Mouse (Mus musculus) MEL (cell line): ENCODE results near the gene Nfia. TPM values are rescaled to one million over a fixed set of nuclear protein-coding genes. Genes with fewer than 3 reads are reported as not detected.

Source experiments
- DNase-seq: peaks from one replicate; pipeline ENCODE4 v3.0.0; 2011; ENCODE audit warnings: low read depth, low spot score
- H3K27ac ChIP-seq: 2 replicates; pipeline ENCODE4 v1.5.1; 2012; ENCODE audit warnings: low read depth, mild to moderate bottlenecking, control low read depth, low read length, moderate library complexity; ENCODE audit not compliant: control insufficient read depth
- H3K27me3 ChIP-seq, 2 experiments: fragments of 150-350 bp in 1 of 2; sonication (generic) in 1 of 2; 2 replicates each; pipeline ENCODE4 v1.6.1; 2012; ENCODE audit warnings: low read length in 2 of 2, mild to moderate bottlenecking in 2 of 2, improper control_type of control experiment in 1 of 2, moderate library complexity in 1 of 2; ENCODE audit not compliant: insufficient read depth in 2 of 2, control insufficient read depth in 1 of 2
- H3K36me3 ChIP-seq, 2 experiments: 2 replicates each; pipeline ENCODE4 v1.6.1; 2012 to 2014; ENCODE audit warnings: low read length in 2 of 2, improper control_type of control experiment in 1 of 2, inconsistent platforms in 1 of 2, mild to moderate bottlenecking in 1 of 2; ENCODE audit not compliant: insufficient read depth in 2 of 2, control insufficient read depth in 1 of 2
- H3K4me1 ChIP-seq, 2 experiments: fragments of 150-350 bp in 1 of 2; sonication (generic) in 1 of 2; 2 replicates each; pipeline ENCODE4 v1.6.1; 2012; ENCODE audit warnings: low read length in 2 of 2, improper control_type of control experiment in 1 of 2, mild to moderate bottlenecking in 1 of 2; ENCODE audit not compliant: insufficient read depth in 2 of 2, control insufficient read depth in 1 of 2
- H3K4me3 ChIP-seq, 2 experiments: fragments of 150-350 bp in 1 of 2; sonication (generic) in 1 of 2; 2 replicates each; pipeline ENCODE4 v1.5.1; 2012; ENCODE audit warnings: low read depth in 2 of 2, low read length in 2 of 2, mild to moderate bottlenecking in 2 of 2, moderate library complexity in 2 of 2, control low read depth in 1 of 2, improper control_type of control experiment in 1 of 2; ENCODE audit not compliant: control insufficient read depth in 1 of 2, insufficient read depth in 1 of 2
- H3K79me2 ChIP-seq: 2 replicates; pipeline ENCODE4 v1.6.1; 2012; ENCODE audit warnings: mild to moderate bottlenecking, low read length, moderate library complexity; ENCODE audit not compliant: control insufficient read depth, poor library complexity, insufficient read depth
- H3K9ac ChIP-seq: 2 replicates; pipeline ENCODE4 v1.6.1; 2012; ENCODE audit warnings: low read depth, mild to moderate bottlenecking, control low read depth, low read length, moderate library complexity; ENCODE audit not compliant: control insufficient read depth, poor library complexity, severe bottlenecking
- H3K9me3 ChIP-seq: fragments of 150-350 bp; sonication (generic); replicated peaks from 2 replicates; pipeline ENCODE4 v1.6.1; 2012; ENCODE audit warnings: mild to moderate bottlenecking, low read length, improper control_type of control experiment, moderate library complexity; ENCODE audit not compliant: insufficient read depth
- BHLHE40 ChIP-seq: IDR thresholded peaks from 2 replicates; pipeline ENCODE4 v1.6.1; 2012; ENCODE audit warnings: low read depth, mild to moderate bottlenecking, inconsistent platforms, low read length, improper control_type of control experiment, borderline replicate concordance
- CHD1 ChIP-seq: IDR thresholded peaks from 2 replicates; pipeline ENCODE4 v1.6.1; 2012; ENCODE audit warnings: low read depth, mild to moderate bottlenecking, inconsistent platforms, low read length, improper control_type of control experiment
- CHD2 ChIP-seq: IDR thresholded peaks from 2 replicates; pipeline ENCODE4 v1.6.1; 2011; ENCODE audit warnings: low read length, improper control_type of control experiment
- CTCF ChIP-seq, 3 experiments: IDR thresholded peaks in 2 of 3; conservative IDR thresholded peaks in 1 of 3; 2 replicates each; pipeline ENCODE4 v1.5.1; 2011 to 2012; ENCODE audit warnings: low read length in 3 of 3, low read depth in 2 of 3, mild to moderate bottlenecking in 2 of 3, improper control_type of control experiment in 1 of 3, inconsistent platforms in 1 of 3, mixed read lengths in 1 of 3, moderate library complexity in 1 of 3; ENCODE audit not compliant: control insufficient read depth in 1 of 3, insufficient read depth in 1 of 3, poor library complexity in 1 of 3, severe bottlenecking in 1 of 3
- E2F4 ChIP-seq: IDR thresholded peaks from 2 replicates; pipeline ENCODE4 v1.6.1; 2011; ENCODE audit warnings: low read depth, low read length, improper control_type of control experiment, borderline replicate concordance
- ELF1 ChIP-seq: IDR thresholded peaks from 2 replicates; pipeline ENCODE4 v1.6.1; 2014; ENCODE audit warnings: low read depth, mild to moderate bottlenecking, inconsistent platforms, low read length, improper control_type of control experiment, moderate library complexity
- EP300 ChIP-seq, 2 experiments: IDR thresholded peaks; 2 replicates each; pipeline ENCODE4 v1.6.1; 2011; ENCODE audit warnings: improper control_type of control experiment in 2 of 2, low read length in 2 of 2, low read depth in 1 of 2, mild to moderate bottlenecking in 1 of 2
- GABPA ChIP-seq: IDR thresholded peaks from 2 replicates; pipeline ENCODE4 v1.6.1; 2012; ENCODE audit warnings: low read depth, mild to moderate bottlenecking, inconsistent platforms, low read length, improper control_type of control experiment, moderate library complexity
- GATA1 ChIP-seq: IDR thresholded peaks from 2 replicates; pipeline ENCODE4 v1.6.1; 2011; ENCODE audit warnings: low read depth, low read length, improper control_type of control experiment
- JUND ChIP-seq: IDR thresholded peaks from 2 replicates; pipeline ENCODE4 v1.6.1; 2011; ENCODE audit warnings: low read depth, mild to moderate bottlenecking, improper control_type of control experiment, low read length
- KAT2A ChIP-seq: conservative IDR thresholded peaks from 2 replicates; pipeline ENCODE4 v1.6.1; 2012; ENCODE audit warnings: low read depth, low read length, improper control_type of control experiment, inconsistent platforms
- MAFK ChIP-seq: IDR thresholded peaks from 2 replicates; pipeline ENCODE4 v1.6.1; 2011; ENCODE audit warnings: low read depth, mild to moderate bottlenecking, low read length, improper control_type of control experiment, borderline replicate concordance
- MAX ChIP-seq: IDR thresholded peaks from 2 replicates; pipeline ENCODE4 v1.6.1; 2011; ENCODE audit warnings: low read length, improper control_type of control experiment
- MEF2A ChIP-seq: IDR thresholded peaks from 2 replicates; pipeline ENCODE4 v1.6.1; 2014; ENCODE audit warnings: low read depth, mild to moderate bottlenecking, inconsistent platforms, low read length, improper control_type of control experiment; ENCODE audit not compliant: poor library complexity, insufficient replicate concordance, severe bottlenecking; ENCODE audit errors: extremely low read depth
- MYB ChIP-seq: IDR thresholded peaks from 2 replicates; pipeline ENCODE4 v1.6.1; 2011; ENCODE audit warnings: mild to moderate bottlenecking, low read depth, low read length, improper control_type of control experiment
- MYC ChIP-seq: IDR thresholded peaks from 2 replicates; pipeline ENCODE4 v1.6.1; 2011; ENCODE audit warnings: low read depth, mild to moderate bottlenecking, low read length, improper control_type of control experiment, moderate library complexity
- NELFE ChIP-seq: IDR thresholded peaks from 2 replicates; pipeline ENCODE4 v1.6.1; 2011; ENCODE audit warnings: low read depth, low read length, improper control_type of control experiment
- NRF1 ChIP-seq: IDR thresholded peaks from 2 replicates; pipeline ENCODE4 v1.6.1; 2014; ENCODE audit warnings: low read depth, mild to moderate bottlenecking, inconsistent platforms, low read length, improper control_type of control experiment, moderate library complexity; ENCODE audit not compliant: poor library complexity, insufficient read depth, severe bottlenecking
- POLR2AphosphoS2 ChIP-seq: IDR thresholded peaks from 2 replicates; pipeline ENCODE4 v1.6.1; 2011; ENCODE audit warnings: low read length, improper control_type of control experiment
- POLR2AphosphoS5 ChIP-seq: IDR thresholded peaks from 2 replicates; pipeline ENCODE4 v1.6.1; 2012; ENCODE audit warnings: low read depth, borderline replicate concordance, mild to moderate bottlenecking, inconsistent platforms, low read length, moderate library complexity, mixed read lengths
- RAD21 ChIP-seq: IDR thresholded peaks from 2 replicates; pipeline ENCODE4 v1.6.1; 2011; ENCODE audit warnings: mild to moderate bottlenecking, low read depth, low read length, improper control_type of control experiment
- SIN3A ChIP-seq: IDR thresholded peaks from 2 replicates; pipeline ENCODE4 v1.6.1; 2012; ENCODE audit warnings: low read length, improper control_type of control experiment, inconsistent platforms
- SMC3 ChIP-seq: IDR thresholded peaks from 2 replicates; pipeline ENCODE4 v1.6.1; 2011; ENCODE audit warnings: low read depth, low read length, improper control_type of control experiment
- TAL1 ChIP-seq: IDR thresholded peaks from 2 replicates; pipeline ENCODE4 v1.6.1; 2012; ENCODE audit warnings: mild to moderate bottlenecking, inconsistent platforms, low read length, moderate library complexity, mixed read lengths
- TBP ChIP-seq: IDR thresholded peaks from 2 replicates; pipeline ENCODE4 v1.8.0; 2011; ENCODE audit warnings: low read depth, low read length, improper control_type of control experiment
- TCF12 ChIP-seq: IDR thresholded peaks from 2 replicates; pipeline ENCODE4 v1.6.1; 2014; ENCODE audit warnings: low read depth, mild to moderate bottlenecking, inconsistent platforms, low read length, improper control_type of control experiment, moderate library complexity
- UBTF ChIP-seq: IDR thresholded peaks from 2 replicates; pipeline ENCODE4 v1.6.1; 2012; ENCODE audit warnings: low read depth, mild to moderate bottlenecking, inconsistent platforms, low read length, improper control_type of control experiment, moderate library complexity, borderline replicate concordance; ENCODE audit not compliant: insufficient read depth
- USF2 ChIP-seq, 2 experiments: IDR thresholded peaks; 2 replicates each; pipeline ENCODE4 v1.6.1; 2011 to 2012; ENCODE audit warnings: improper control_type of control experiment in 2 of 2, low read length in 2 of 2, borderline replicate concordance in 1 of 2, inconsistent platforms in 1 of 2, low read depth in 1 of 2, mild to moderate bottlenecking in 1 of 2; ENCODE audit not compliant: insufficient read depth in 1 of 2
- ZC3H11A ChIP-seq: IDR thresholded peaks from 2 replicates; pipeline ENCODE4 v1.6.1; 2012; ENCODE audit warnings: low read depth, mild to moderate bottlenecking, inconsistent platforms, low read length, improper control_type of control experiment
- ZKSCAN1 ChIP-seq: IDR thresholded peaks from 2 replicates; pipeline ENCODE4 v1.6.1; 2012; ENCODE audit warnings: low read depth, mild to moderate bottlenecking, inconsistent platforms, low read length, improper control_type of control experiment, moderate library complexity
- ZMIZ1 ChIP-seq: IDR thresholded peaks from 2 replicates; pipeline ENCODE4 v1.6.1; 2012; ENCODE audit warnings: low read depth, mild to moderate bottlenecking, inconsistent platforms, low read length, improper control_type of control experiment, moderate library complexity
- ZNF384 ChIP-seq: IDR thresholded peaks from 2 replicates; pipeline ENCODE4 v1.6.1; 2012; ENCODE audit warnings: low read depth, mild to moderate bottlenecking, inconsistent platforms, low read length, improper control_type of control experiment
- polyA plus RNA-seq, 2 experiments: library from polyadenylated mRNA; stranded (reverse) in 1 of 2; unstranded in 1 of 2; fragments of >175 nt in 1 of 2; fragments of >200 nt in 1 of 2; gene quantifications; 2 replicates each; pipeline versions ENCODE4 v1.2.1 to v1.2.4; 2012; ENCODE audit warnings: low replicate concordance in 2 of 2, low read depth in 1 of 2; ENCODE audit not compliant: insufficient read length in 2 of 2, insufficient read depth in 1 of 2, missing spikeins in 1 of 2
- total RNA-seq: library from RNA; depleted of rRNA; stranded (reverse); fragments of 300-350 nt; gene quantifications from 2 replicates; pipeline ENCODE4 v1.2.3, GENCODE M21; 2012

Gene Nfia
- total and polyA plus RNA-seq, 3 experiments, result 10.2 to 20.5 (median 13.4) TPM

GRCm38 (mm10) chr4:97766100-97766499 lies 6.4 kb upstream of the Nfia start:
- Histone ChIP-seq H3K36me3 (peaks cover 0 to 25% of the 10 kb centered on the region in 2 experiments; a peak in 2 of 4 replicates), H3K4me1 (peaks cover 3 to 24% of the 10 kb centered on the region in 2 experiments), H3K9me3 (no peaks in the 10 kb centered on the region), H3K4me3 (no peak overlapping the region), H3K27me3 (no peaks in the 10 kb centered on the region), H3K9ac (no peak overlapping the region), H3K79me2 (no peaks in the 10 kb centered on the region), H3K27ac (no peak overlapping the region)
- no peak for DNase-seq
- no peak for TF ChIP-seq NRF1
- no peak for TF ChIP-seq POLR2AphosphoS2

DNA sequence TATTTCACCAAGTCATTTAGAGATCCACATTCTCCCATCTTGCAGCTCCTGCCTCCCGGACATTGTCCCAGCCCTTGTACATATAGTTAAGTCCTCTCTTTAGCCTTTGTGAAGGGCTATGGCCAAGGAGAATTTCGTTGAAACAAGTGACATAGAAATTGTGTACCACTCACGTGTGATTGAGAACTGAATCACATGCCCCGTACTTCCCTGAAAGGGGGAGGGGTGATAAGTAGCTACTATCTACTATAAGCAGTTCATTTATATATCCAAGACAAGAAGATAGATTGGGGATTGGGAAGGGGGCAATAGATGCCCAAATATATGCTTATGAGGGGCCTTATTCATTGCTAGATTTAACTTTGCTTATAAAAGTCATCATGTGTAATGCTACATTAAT lies 5.5 kb upstream of the Nfia start:
- peaks cover 3 to 24% of the 10 kb centered on the region in 2 experiments for H3K4me1 ChIP-seq
- no peaks in the 10 kb centered on the region for H3K9me3 ChIP-seq
- H3K79me2 ChIP-seq, result no peaks in the 10 kb centered on the region
- no peak for DNase-seq
- H3K36me3 ChIP-seq, result peaks cover 0 to 25% of the 10 kb centered on the region in 2 experiments; a peak in 2 of 4 replicates
- H3K27me3 ChIP-seq, result no peaks in the 10 kb centered on the region
- peak overlapping the region; percentile 2; the same call in 1 of the 2 replicates for H3K9ac ChIP-seq
- peak overlapping the region; percentile 10 to 29; a peak in 2 of 4 replicates for H3K4me3 ChIP-seq
- peak overlapping the region; percentile 9 for H3K27ac ChIP-seq
- TF ChIP-seq POLR2AphosphoS5, result no peak
- no peak for TF ChIP-seq TBP
- TF ChIP-seq ZC3H11A, result no peak
- no peak for TF ChIP-seq GATA1
- no peak for TF ChIP-seq KAT2A
- TF ChIP-seq CHD1, result no peak
- no peak for TF ChIP-seq NRF1
- no peak for TF ChIP-seq EP300 (IDR thresholded peaks at IDR 0.05; ENCODE audit: low read depth in 1 of 2, low read length in 2 of 2)
- TF ChIP-seq ZKSCAN1, result no peak
- no peak for TF ChIP-seq TCF12
- TF ChIP-seq SMC3, result no peak
- peak; percentile 55 for TF ChIP-seq MAX
- TF ChIP-seq ZMIZ1, result no peak
- no peak for TF ChIP-seq USF2 (IDR thresholded peaks at IDR 0.05; ENCODE audit: borderline replicate concordance in 1 of 2, insufficient read depth in 1 of 2, low read depth in 1 of 2, low read length in 2 of 2)
- no peak for TF ChIP-seq UBTF
- TF ChIP-seq TAL1, result no peak
- no peak for TF ChIP-seq MYB
- TF ChIP-seq JUND, result no peak
- no peak for TF ChIP-seq E2F4
- no peak for TF ChIP-seq POLR2AphosphoS2
- TF ChIP-seq BHLHE40, result peak; percentile 92
- TF ChIP-seq GABPA, result no peak
- no peak for TF ChIP-seq ZNF384
- no peak for TF ChIP-seq ELF1
- TF ChIP-seq MYC, result 0 out of 2 replicates have a peak, but pooled peaks have one; percentile 56
- TF ChIP-seq CHD2, result no peak
- TF ChIP-seq SIN3A, result peak; percentile 33; the same call in 1 of the 2 replicates
- no peak for TF ChIP-seq MAFK
- TF ChIP-seq MEF2A, result no peak
- no peak for TF ChIP-seq RAD21
- no peak for TF ChIP-seq CTCF (IDR thresholded peaks at IDR 0.05 in 2 of 3, conservative IDR thresholded peaks at IDR 0.05 in 1 of 3; ENCODE audit: control insufficient read depth in 1 of 3, insufficient read depth in 1 of 3, low read depth in 2 of 3, low read length in 3 of 3, poor library complexity in 1 of 3, severe bottlenecking in 1 of 3)
- TF ChIP-seq NELFE, result no peak
